Mouse (Mus musculus) urinary bladder, adult 2 months (tissue): ENCODE measurements around the gene Clcn1. TPM values are rescaled to one million over a fixed set of nuclear protein-coding genes. Genes with fewer than 3 reads are reported as not detected.

ENCODE experiments used
- DNase-seq: peaks from one replicate; pipeline ENCODE4 v3.0.0; 2022; ENCODE audit warnings: low spot score
- polyA plus RNA-seq: library from polyadenylated mRNA; depleted of rRNA; stranded (reverse); fragments of >200 nt; gene quantifications from 2 replicates; pipeline ENCODE4 v1.2.3, GENCODE M21; 2012; rRNA removed

Clcn1 gene
- polyA plus RNA-seq, 1 experiment, result 0.21 TPM

- no peak for DNase-seq
These were observed 78.1 kb downstream of the Clcn1 start for GRCm38 (mm10) chr6:42364607-42365006.

GRCm38 (mm10) chr6:42365215-42365614, 78.7 kb downstream of the Clcn1 start:
- DNase-seq, result no peak

Other genes starting within 250 kb of the Clcn1 start
- not detected in 2 replicates for gene Sva, start 248.3 kb upstream of the Clcn1 start, polyA plus RNA-seq
- not detected in 2 replicates for gene Tas2r139, start 145.7 kb upstream of the Clcn1 start, polyA plus RNA-seq
- not detected in 2 replicates for gene Tas2r144, start 71.4 kb upstream of the Clcn1 start, polyA plus RNA-seq
- gene Gstk1, start 40.8 kb upstream of the Clcn1 start, polyA plus RNA-seq, result 34.1 and 35.8 TPM in 2 replicates
- gene Tmem139, start 24.7 kb upstream of the Clcn1 start, polyA plus RNA-seq, result 2.5 and 3.1 TPM in 2 replicates
- gene Casp2, start 21.7 kb upstream of the Clcn1 start, polyA plus RNA-seq, result 32.0 and 35.1 TPM in 2 replicates
- 0.63 and 0.92 TPM in 2 replicates for gene Fam131b, start 38.0 kb downstream of the Clcn1 start, polyA plus RNA-seq
- gene Zyx, start 62.9 kb downstream of the Clcn1 start, polyA plus RNA-seq, result 124 and 140 TPM in 2 replicates
- gene Epha1, start 86.6 kb downstream of the Clcn1 start, polyA plus RNA-seq, result 27.6 and 33.6 TPM in 2 replicates
- 0.47 and 0.49 TPM in 2 replicates for gene Tas2r143, start 113.6 kb downstream of the Clcn1 start, polyA plus RNA-seq
- gene Tas2r135, start 118.7 kb downstream of the Clcn1 start, polyA plus RNA-seq, result 0.30 and 0.37 TPM in 2 replicates
- gene Tas2r126, start 147.8 kb downstream of the Clcn1 start, polyA plus RNA-seq, result not detected in 2 replicates
- gene Olfr458, start 178.5 kb downstream of the Clcn1 start, polyA plus RNA-seq, result not detected in 2 replicates
- not detected in 2 replicates for gene Olfr457, start 189.7 kb downstream of the Clcn1 start, polyA plus RNA-seq
- gene Olfr456, start 200.5 kb downstream of the Clcn1 start, polyA plus RNA-seq, result not detected in 2 replicates